Mouse (Mus musculus): Measurements from ENCODE around the gene Lsg1. TPM values are rescaled to one million over a fixed set of nuclear protein-coding genes. Genes with fewer than 3 reads are reported as not detected.
A peak's percentile ranks its signal among the peaks of the same experiment; 100 is the strongest.

Lsg1 gene
- total and polyA plus RNA-seq, 3 experiments: 58.8 to 84.4 TPM; not detected in 1

DNA sequence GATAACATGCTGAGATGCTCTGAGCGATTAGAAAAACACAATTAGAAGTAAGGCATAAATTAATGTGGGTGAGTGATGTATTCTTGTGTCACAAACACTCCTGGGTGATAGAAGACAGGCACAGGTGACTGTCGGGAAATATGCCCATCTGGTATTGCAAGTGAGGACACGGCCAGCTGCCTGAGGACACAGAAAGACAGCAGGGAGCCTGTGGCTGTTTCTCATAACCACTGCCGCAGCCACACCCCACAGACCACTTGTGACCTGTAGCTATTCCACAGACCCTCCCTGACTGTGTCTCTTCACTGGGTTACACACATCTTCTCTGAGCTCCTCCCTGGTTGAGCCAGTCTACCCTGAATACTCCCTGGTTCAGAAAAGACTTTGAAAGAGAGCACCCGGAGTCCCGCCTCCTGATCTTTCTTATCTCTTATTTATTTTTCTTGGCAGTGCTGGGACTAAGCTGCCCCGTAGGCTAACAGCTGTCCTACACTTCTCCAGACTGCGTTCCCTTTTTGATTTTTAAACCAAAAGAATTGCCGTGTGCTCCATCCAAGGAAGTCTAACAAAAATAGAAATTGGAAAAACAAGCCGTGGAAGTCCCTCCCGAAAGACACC is 69.6 kb downstream of the Lsg1 start:
- no peak overlapping the region for H3K9ac ChIP-seq (ENCODE audit: control insufficient read depth, low read depth, low read length, poor library complexity, severe bottlenecking)
- H3K36me3 ChIP-seq (ENCODE audit: control insufficient read depth in 1 of 2, insufficient read depth in 2 of 2, low read length in 2 of 2): peaks cover 0 to under 1% of the 10 kb centered on the region in 2 experiments; a peak in 2 of 4 replicates
- no peak overlapping the region for H3K4me3 ChIP-seq (ENCODE audit: control insufficient read depth in 1 of 2, insufficient read depth in 1 of 2, low read depth in 2 of 2, low read length in 2 of 2)
- H3K79me2 ChIP-seq (ENCODE audit: control insufficient read depth, insufficient read depth, low read length, poor library complexity): no peaks in the 10 kb centered on the region
- no peaks in the 10 kb centered on the region for H3K9me3 ChIP-seq (replicated peaks; ENCODE audit: insufficient read depth, low read length)
- TF ChIP-seq GATA1 (IDR thresholded peaks at IDR 0.05; ENCODE audit: low read depth, low read length) (peak; percentile 55), EP300 (IDR thresholded peaks at IDR 0.05; ENCODE audit: low read depth in 1 of 2, low read length in 2 of 2) (peak in 1 of 2 experiments; percentile 31; a peak in 2 of 4 replicates), MYB (IDR thresholded peaks at IDR 0.05; ENCODE audit: low read depth, low read length) (no peak), NRF1 (IDR thresholded peaks at IDR 0.05; ENCODE audit: insufficient read depth, low read depth, low read length, poor library complexity, severe bottlenecking) (no peak), ETS1 (IDR thresholded peaks at IDR 0.05; ENCODE audit: low read depth, low read length) (peak; percentile 75), SIN3A (IDR thresholded peaks at IDR 0.05; ENCODE audit: low read length) (peak; percentile 39; the same call in 1 of the 2 replicates), MYC (IDR thresholded peaks at IDR 0.05; ENCODE audit: low read depth, low read length) (no peak), UBTF (IDR thresholded peaks at IDR 0.05; ENCODE audit: borderline replicate concordance, insufficient read depth, low read depth, low read length) (no peak), NELFE (IDR thresholded peaks at IDR 0.05; ENCODE audit: low read depth, low read length) (no peak), ZNF384 (IDR thresholded peaks at IDR 0.05; ENCODE audit: low read depth, low read length) (no peak), MAZ (IDR thresholded peaks at IDR 0.05; ENCODE audit: low read depth, low read length) (no peak), SMC3 (IDR thresholded peaks at IDR 0.05; ENCODE audit: low read depth, low read length) (peak; percentile 20; the same call in 1 of the 2 replicates), POLR2AphosphoS5 (IDR thresholded peaks at IDR 0.05; ENCODE audit: borderline replicate concordance, low read depth, low read length) (no peak), ZKSCAN1 (IDR thresholded peaks at IDR 0.05; ENCODE audit: low read depth, low read length) (no peak), MEF2A (IDR thresholded peaks at IDR 0.05; ENCODE audit: extremely low read depth, insufficient replicate concordance, low read depth, low read length, poor library complexity, severe bottlenecking) (no peak), POLR2A (IDR thresholded peaks at IDR 0.05; ENCODE audit: control insufficient read depth in 1 of 2, insufficient read depth in 1 of 2, low read depth in 1 of 2, low read length in 2 of 2, poor library complexity in 1 of 2) (no peak), ZC3H11A (IDR thresholded peaks at IDR 0.05; ENCODE audit: low read depth, low read length) (no peak), USF1 (IDR thresholded peaks at IDR 0.05; ENCODE audit: low read depth, low read length) (no peak), JUND (IDR thresholded peaks at IDR 0.05; ENCODE audit: low read depth, low read length) (no peak), MXI1 (IDR thresholded peaks at IDR 0.05; ENCODE audit: low read depth, low read length) (no peak), RAD21 (IDR thresholded peaks at IDR 0.05; ENCODE audit: low read depth, low read length) (no peak), ZMIZ1 (IDR thresholded peaks at IDR 0.05; ENCODE audit: low read depth, low read length) (no peak), BHLHE40 (IDR thresholded peaks at IDR 0.05; ENCODE audit: borderline replicate concordance, low read depth, low read length) (no peak), MAFK (IDR thresholded peaks at IDR 0.05; ENCODE audit: borderline replicate concordance, low read depth, low read length) (no peak), CHD2 (IDR thresholded peaks at IDR 0.05; ENCODE audit: low read length) (no peak), KAT2A (conservative IDR thresholded peaks at IDR 0.05; ENCODE audit: low read depth, low read length) (no peak), RCOR1 (IDR thresholded peaks at IDR 0.05; ENCODE audit: low read depth, low read length) (no peak)
- H3K27ac ChIP-seq (ENCODE audit: control insufficient read depth, low read depth, low read length): no peak overlapping the region
- peak; percentile 59 for DNase-seq (ENCODE audit: low read depth, low spot score)
- H3K27me3 ChIP-seq (ENCODE audit: control insufficient read depth in 1 of 2, insufficient read depth in 2 of 2, low read length in 2 of 2): no peaks in the 10 kb centered on the region
- H3K4me1 ChIP-seq (ENCODE audit: control insufficient read depth in 1 of 2, insufficient read depth in 2 of 2, low read length in 2 of 2): peaks cover 0 to 4% of the 10 kb centered on the region in 2 experiments; a peak in 3 of 4 replicates
